Mouse (Mus musculus): ENCODE results near the gene Trim62.

- TF ChIP-seq CTCF (IDR thresholded peaks at IDR 0.05; ENCODE audit: low read depth): no peak
- no peak for TF ChIP-seq EP300 (optimal IDR thresholded peaks at IDR 0.05)
These were observed 9.3 kb upstream of the Trim62 start for GRCm38 (mm10) chr4:128874062-128874461.
